Mouse (Mus musculus): ENCODE data around the gene Cdhr5. TPM values are rescaled to one million over a fixed set of nuclear protein-coding genes. Genes with fewer than 3 reads are reported as not detected.

Cdhr5 gene
- polyA plus RNA-seq, 1 experiment from 2014 or later, result 0.20 TPM

GRCm38 (mm10) chr7:141288042-141288441, 11.5 kb upstream of the Cdhr5 start:
- Histone ChIP-seq H3K36me3 (ENCODE audit: control insufficient read depth, insufficient read depth, low read length) (no peaks in the 10 kb centered on the region), H3K27ac (replicated peaks; ENCODE audit: low read depth, low read length) (no peak overlapping the region), H3K9ac (ENCODE audit: low read length) (no peak overlapping the region), H3K4me3 (ENCODE audit: low read depth, low read length) (no peak overlapping the region), H3K27me3 (ENCODE audit: control insufficient read depth, insufficient read depth, low read length) (peaks cover 19% of the 10 kb centered on the region), H3K9me3 (ENCODE audit: control insufficient read depth, low read length) (no peaks in the 10 kb centered on the region), H3K4me1 (ENCODE audit: control insufficient read depth, insufficient read depth, low read length) (peaks cover 8% of the 10 kb centered on the region; the same call in 1 of the 2 replicates), H3K4me2 (ENCODE audit: low read depth, severe bottlenecking) (no peak overlapping the region)
- no peak for DNase-seq (ENCODE audit: low spot score)
- no peak for ATAC-seq (ENCODE audit: insufficient number of reproducible peaks, low FRiP score, low TSS enrichment, low read depth)
- WGBS, result 72% methylated on average over 3 of the region's 3 CpGs

GRCm38 (mm10) chr7:141282756-141283155, 6.2 kb upstream of the Cdhr5 start:
- H3K4me1 ChIP-seq (ENCODE audit: control insufficient read depth, insufficient read depth, low read length), result 0 out of 2 replicates have a peak, but pooled peaks cover 2% of the 10 kb centered on the region
- no peak overlapping the region for H3K9ac ChIP-seq (ENCODE audit: low read length)
- no peak for DNase-seq (ENCODE audit: low spot score)
- ATAC-seq (ENCODE audit: insufficient number of reproducible peaks, low FRiP score, low TSS enrichment, low read depth), result no peak
- no peak overlapping the region for H3K4me2 ChIP-seq (ENCODE audit: low read depth, severe bottlenecking)
- H3K4me3 ChIP-seq (ENCODE audit: low read depth, low read length), result no peak overlapping the region
- no peaks in the 10 kb centered on the region for H3K27me3 ChIP-seq (ENCODE audit: control insufficient read depth, insufficient read depth, low read length)
- no peak overlapping the region for H3K27ac ChIP-seq (replicated peaks; ENCODE audit: low read depth, low read length)
- 85% methylated on average over 4 of the region's 4 CpGs for WGBS
- no peaks in the 10 kb centered on the region for H3K9me3 ChIP-seq (ENCODE audit: control insufficient read depth, low read length)
- H3K36me3 ChIP-seq (ENCODE audit: control insufficient read depth, insufficient read depth, low read length), result no peaks in the 10 kb centered on the region

- 71% methylated on average over 6 of the region's 6 CpGs for WGBS
- 0 out of 2 replicates have a peak, but pooled peaks cover 2% of the 10 kb centered on the region for H3K4me1 ChIP-seq (ENCODE audit: control insufficient read depth, insufficient read depth, low read length)
- no peaks in the 10 kb centered on the region for H3K36me3 ChIP-seq (ENCODE audit: control insufficient read depth, insufficient read depth, low read length)
- H3K9ac ChIP-seq (ENCODE audit: low read length), result no peak overlapping the region
- H3K27ac ChIP-seq (replicated peaks; ENCODE audit: low read depth, low read length), result no peak overlapping the region
- H3K9me3 ChIP-seq (ENCODE audit: control insufficient read depth, low read length), result no peaks in the 10 kb centered on the region
- no peak for ATAC-seq (ENCODE audit: insufficient number of reproducible peaks, low FRiP score, low TSS enrichment, low read depth)
- DNase-seq (ENCODE audit: low spot score), result no peak
- H3K27me3 ChIP-seq (ENCODE audit: control insufficient read depth, insufficient read depth, low read length), result no peaks in the 10 kb centered on the region
- no peak overlapping the region for H3K4me3 ChIP-seq (ENCODE audit: low read depth, low read length)
- no peak overlapping the region for H3K4me2 ChIP-seq (ENCODE audit: low read depth, severe bottlenecking)
Observed at GRCm38 (mm10) chr7:141281442-141281841, 4.9 kb upstream of the Cdhr5 start.

DNA sequence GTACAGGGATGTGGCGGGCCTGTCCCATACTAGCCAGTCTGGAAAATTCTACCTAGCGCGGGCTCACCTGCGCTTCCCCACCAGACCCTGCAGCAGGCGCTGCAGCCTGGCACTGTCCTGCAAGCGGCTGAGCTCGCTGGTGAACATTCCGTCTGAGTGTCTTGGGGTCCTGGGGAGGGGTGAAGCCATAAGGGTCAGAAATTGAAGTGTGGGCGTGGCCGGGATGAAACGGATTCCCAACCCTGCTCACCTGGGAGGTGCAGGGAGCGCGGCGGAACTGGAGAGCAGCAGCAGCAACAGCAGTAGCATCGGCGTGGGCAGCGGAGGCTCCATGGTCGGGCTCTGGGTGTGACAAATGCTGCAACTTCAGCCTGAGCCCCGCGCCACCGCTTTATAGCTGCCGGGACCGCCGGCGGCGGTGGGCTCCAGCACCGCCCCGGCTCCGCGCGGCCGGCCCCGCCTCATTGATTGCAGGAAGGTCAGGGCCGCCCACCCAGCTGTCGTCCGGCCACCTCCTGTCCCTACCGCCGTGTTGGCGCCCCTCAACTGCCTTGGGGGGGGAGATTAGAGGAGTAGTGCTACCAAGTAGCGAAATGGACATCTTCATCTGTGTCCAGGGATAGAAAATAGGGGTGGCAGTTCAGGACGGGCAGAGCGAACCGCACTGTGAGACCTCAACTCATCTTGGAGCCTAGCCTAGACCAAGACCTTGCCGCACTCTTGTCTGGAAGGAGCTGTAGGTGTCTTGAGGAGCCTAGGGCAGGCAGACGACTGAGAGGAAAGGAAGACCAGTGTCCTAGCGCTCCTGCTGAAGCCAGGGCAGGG, 2.4 kb upstream of the Cdhr5 start, which contains the start of gene Sct:
Sct (minus strand) TSS at position 368 of the 825 bp plus-strand sequence.
- ATAC-seq (ENCODE audit: insufficient number of reproducible peaks, low FRiP score, low TSS enrichment, low read depth) (peak; percentile 76), DNase-seq (ENCODE audit: low spot score) (peak; percentile 76)
- H3K36me3 ChIP-seq (ENCODE audit: control insufficient read depth, insufficient read depth, low read length), result no peaks in the 10 kb centered on the region
- 2% methylated on average over 46 of the region's 46 CpGs for WGBS
- H3K27me3 ChIP-seq (ENCODE audit: control insufficient read depth, insufficient read depth, low read length), result no peaks in the 10 kb centered on the region
- H3K4me3 ChIP-seq (ENCODE audit: low read depth, low read length), result peak within 1 kb of the TSS; percentile 39
- peak within 1 kb of the TSS; percentile 82 for H3K4me2 ChIP-seq (ENCODE audit: low read depth, severe bottlenecking)
- 0 out of 2 replicates have a peak, but pooled peaks cover 2% of the 10 kb centered on the region for H3K4me1 ChIP-seq (ENCODE audit: control insufficient read depth, insufficient read depth, low read length)
- peak within 1 kb of the TSS; percentile 28; the same call in 1 of the 2 replicates for H3K9ac ChIP-seq (ENCODE audit: low read length)
- no peak within 1 kb of the TSS for H3K27ac ChIP-seq (replicated peaks; ENCODE audit: low read depth, low read length)
- no peaks in the 10 kb centered on the region for H3K9me3 ChIP-seq (ENCODE audit: control insufficient read depth, low read length)

GRCm38 (mm10) chr7:141277701-141278678, 1.4 kb upstream of the Cdhr5 start:
- Histone ChIP-seq H3K4me3 (ENCODE audit: low read depth, low read length) (peak overlapping the region; percentile 39; the same call in 1 of the 2 replicates), H3K27ac (replicated peaks; ENCODE audit: low read depth, low read length) (no peak overlapping the region), H3K4me1 (ENCODE audit: control insufficient read depth, insufficient read depth, low read length) (0 out of 2 replicates have a peak, but pooled peaks cover 2% of the 10 kb centered on the region), H3K9me3 (ENCODE audit: control insufficient read depth, low read length) (no peaks in the 10 kb centered on the region), H3K9ac (ENCODE audit: low read length) (no peak overlapping the region), H3K36me3 (ENCODE audit: control insufficient read depth, insufficient read depth, low read length) (no peaks in the 10 kb centered on the region), H3K27me3 (ENCODE audit: control insufficient read depth, insufficient read depth, low read length) (no peaks in the 10 kb centered on the region), H3K4me2 (ENCODE audit: low read depth, severe bottlenecking) (peak overlapping the region; percentile 82)
- ATAC-seq (ENCODE audit: insufficient number of reproducible peaks, low FRiP score, low TSS enrichment, low read depth) (no peak), DNase-seq (ENCODE audit: low spot score) (no peak)
- WGBS, result 77% methylated on average over 11 of the region's 11 CpGs

- H3K36me3 ChIP-seq (ENCODE audit: control insufficient read depth, insufficient read depth, low read length), result no peaks in the 10 kb centered on the region
- no peak for DNase-seq (ENCODE audit: low spot score)
- no peak for ATAC-seq (ENCODE audit: insufficient number of reproducible peaks, low FRiP score, low TSS enrichment, low read depth)
- H3K4me1 ChIP-seq (ENCODE audit: control insufficient read depth, insufficient read depth, low read length), result 0 out of 2 replicates have a peak, but pooled peaks cover 2% of the 10 kb centered on the region
- H3K4me3 ChIP-seq (ENCODE audit: low read depth, low read length), result no peak overlapping the region
- WGBS, result 85% methylated on average over 9 of the region's 9 CpGs
- no peak overlapping the region for H3K4me2 ChIP-seq (ENCODE audit: low read depth, severe bottlenecking)
- H3K27ac ChIP-seq (replicated peaks; ENCODE audit: low read depth, low read length), result no peak overlapping the region
- no peak overlapping the region for H3K9ac ChIP-seq (ENCODE audit: low read length)
- no peaks in the 10 kb centered on the region for H3K27me3 ChIP-seq (ENCODE audit: control insufficient read depth, insufficient read depth, low read length)
- H3K9me3 ChIP-seq (ENCODE audit: control insufficient read depth, low read length), result no peaks in the 10 kb centered on the region
Observed at GRCm38 (mm10) chr7:141275356-141275755, 1.2 kb downstream of the Cdhr5 start.

DNA sequence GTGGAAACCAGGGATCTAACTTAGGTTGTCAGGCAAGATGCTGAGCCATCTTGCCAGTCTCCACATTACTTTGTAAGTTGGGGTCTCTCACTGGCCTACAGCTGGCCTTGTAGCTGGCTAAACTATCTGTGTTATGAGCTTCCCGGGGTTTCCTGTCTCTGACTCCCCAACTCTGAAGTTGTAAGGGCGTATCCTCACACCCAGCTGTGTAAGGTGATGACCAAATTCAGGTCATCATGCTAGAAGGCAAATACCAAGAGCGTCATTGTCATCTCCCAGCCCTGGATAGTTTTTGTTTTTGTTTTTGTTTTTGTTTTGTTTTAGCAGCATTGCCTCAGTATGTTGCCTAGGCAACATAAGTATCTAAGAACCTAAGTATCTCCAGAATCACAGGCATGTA, 6.0 kb downstream of the Cdhr5 start:
- DNase-seq (ENCODE audit: low spot score) (no peak), ATAC-seq (ENCODE audit: insufficient number of reproducible peaks, low FRiP score, low TSS enrichment, low read depth) (no peak)
- no peaks in the 10 kb centered on the region for H3K9me3 ChIP-seq (ENCODE audit: control insufficient read depth, low read length)
- no peaks in the 10 kb centered on the region for H3K36me3 ChIP-seq (ENCODE audit: control insufficient read depth, insufficient read depth, low read length)
- WGBS, result 88% methylated on average over 3 of the region's 3 CpGs
- H3K27ac ChIP-seq (replicated peaks; ENCODE audit: low read depth, low read length), result no peak overlapping the region
- no peaks in the 10 kb centered on the region for H3K27me3 ChIP-seq (ENCODE audit: control insufficient read depth, insufficient read depth, low read length)
- no peak overlapping the region for H3K4me3 ChIP-seq (ENCODE audit: low read depth, low read length)
- H3K4me2 ChIP-seq (ENCODE audit: low read depth, severe bottlenecking), result no peak overlapping the region
- peaks cover 7% of the 10 kb centered on the region for H3K4me1 ChIP-seq (ENCODE audit: control insufficient read depth, insufficient read depth, low read length)
- H3K9ac ChIP-seq (ENCODE audit: low read length), result no peak overlapping the region

DNA sequence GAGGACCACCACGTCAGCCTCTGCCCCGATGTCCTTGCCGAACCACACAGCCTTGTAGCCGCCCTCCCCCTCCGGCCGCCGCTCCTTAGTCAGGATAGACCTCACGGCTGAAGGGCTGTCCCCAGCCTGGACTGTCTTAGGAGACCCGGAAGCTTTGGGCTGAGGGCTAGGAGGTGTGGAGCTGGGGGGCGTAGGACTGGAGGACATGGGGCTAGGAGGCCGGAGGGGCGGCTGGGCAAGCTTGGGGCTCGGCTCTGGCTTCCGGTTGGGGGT, 7.4 kb downstream of the Cdhr5 start:
- H3K4me3 ChIP-seq (ENCODE audit: low read depth, low read length), result no peak overlapping the region
- no peak overlapping the region for H3K27ac ChIP-seq (replicated peaks; ENCODE audit: low read depth, low read length)
- H3K27me3 ChIP-seq (ENCODE audit: control insufficient read depth, insufficient read depth, low read length), result no peaks in the 10 kb centered on the region
- H3K36me3 ChIP-seq (ENCODE audit: control insufficient read depth, insufficient read depth, low read length), result no peaks in the 10 kb centered on the region
- no peak overlapping the region for H3K9ac ChIP-seq (ENCODE audit: low read length)
- H3K4me2 ChIP-seq (ENCODE audit: low read depth, severe bottlenecking), result no peak overlapping the region
- 85% methylated on average over 14 of the region's 14 CpGs for WGBS
- peaks cover 11% of the 10 kb centered on the region for H3K4me1 ChIP-seq (ENCODE audit: control insufficient read depth, insufficient read depth, low read length)
- DNase-seq (ENCODE audit: low spot score) (no peak), ATAC-seq (ENCODE audit: insufficient number of reproducible peaks, low FRiP score, low TSS enrichment, low read depth) (no peak)
- H3K9me3 ChIP-seq (ENCODE audit: control insufficient read depth, low read length), result no peaks in the 10 kb centered on the region

All from limb, embryonic 11.5 days (tissue).